Mouse (Mus musculus) stomach, postnatal 0 days (tissue): ENCODE data around the gene Sept8.

ENCODE experiments used
- CTCF ChIP-seq: IDR thresholded peaks from 2 replicates; pipeline ENCODE4 v1.5.1; 2016; ENCODE audit warnings: antibody characterized with exemption, low read depth, mild to moderate bottlenecking, moderate library complexity
- EP300 ChIP-seq: optimal IDR thresholded peaks from 2 replicates; pipeline ENCODE3; 2016; ENCODE audit warnings: antibody characterized with exemption

DNA sequence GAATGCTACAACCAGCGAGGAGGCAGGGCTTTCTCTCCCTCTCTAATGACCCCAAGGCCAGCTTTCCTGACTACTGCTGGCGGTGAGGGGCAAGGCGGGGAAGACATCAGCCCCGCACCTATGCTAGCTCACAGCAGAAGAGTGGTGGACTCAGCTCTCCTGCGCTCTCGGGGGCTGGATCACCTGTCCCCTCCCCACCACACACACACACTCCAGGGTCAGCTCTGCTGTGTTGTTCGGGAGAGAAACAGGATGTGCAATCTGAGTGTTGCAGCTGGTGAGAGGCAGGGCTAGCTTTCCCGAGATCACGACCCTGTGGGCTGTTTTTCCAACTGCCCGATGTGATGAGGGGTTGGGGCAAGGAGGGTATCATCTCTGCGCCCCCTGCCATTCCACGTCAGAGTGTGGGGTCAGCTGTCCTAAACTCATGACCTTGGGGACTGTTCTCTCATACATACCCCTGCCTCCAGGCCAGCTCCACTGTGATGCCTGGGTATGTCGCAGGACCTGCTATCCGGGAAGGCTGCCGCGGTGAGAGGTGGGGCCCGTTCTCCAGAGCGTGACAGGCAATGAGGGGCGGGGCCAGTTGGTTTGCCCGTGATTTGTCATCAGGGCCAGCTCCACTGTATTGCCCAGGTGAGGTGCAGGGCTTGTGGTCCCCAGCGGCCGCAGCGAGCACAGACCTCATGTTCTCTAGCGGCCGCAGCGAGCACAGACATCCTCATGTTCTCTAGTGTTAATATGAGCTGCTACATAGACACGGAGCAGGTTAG, 32.0 kb upstream of the Sept8 start:
- TF ChIP-seq CTCF (no peak), EP300 (no peak)
